In the genomic region with DNA sequence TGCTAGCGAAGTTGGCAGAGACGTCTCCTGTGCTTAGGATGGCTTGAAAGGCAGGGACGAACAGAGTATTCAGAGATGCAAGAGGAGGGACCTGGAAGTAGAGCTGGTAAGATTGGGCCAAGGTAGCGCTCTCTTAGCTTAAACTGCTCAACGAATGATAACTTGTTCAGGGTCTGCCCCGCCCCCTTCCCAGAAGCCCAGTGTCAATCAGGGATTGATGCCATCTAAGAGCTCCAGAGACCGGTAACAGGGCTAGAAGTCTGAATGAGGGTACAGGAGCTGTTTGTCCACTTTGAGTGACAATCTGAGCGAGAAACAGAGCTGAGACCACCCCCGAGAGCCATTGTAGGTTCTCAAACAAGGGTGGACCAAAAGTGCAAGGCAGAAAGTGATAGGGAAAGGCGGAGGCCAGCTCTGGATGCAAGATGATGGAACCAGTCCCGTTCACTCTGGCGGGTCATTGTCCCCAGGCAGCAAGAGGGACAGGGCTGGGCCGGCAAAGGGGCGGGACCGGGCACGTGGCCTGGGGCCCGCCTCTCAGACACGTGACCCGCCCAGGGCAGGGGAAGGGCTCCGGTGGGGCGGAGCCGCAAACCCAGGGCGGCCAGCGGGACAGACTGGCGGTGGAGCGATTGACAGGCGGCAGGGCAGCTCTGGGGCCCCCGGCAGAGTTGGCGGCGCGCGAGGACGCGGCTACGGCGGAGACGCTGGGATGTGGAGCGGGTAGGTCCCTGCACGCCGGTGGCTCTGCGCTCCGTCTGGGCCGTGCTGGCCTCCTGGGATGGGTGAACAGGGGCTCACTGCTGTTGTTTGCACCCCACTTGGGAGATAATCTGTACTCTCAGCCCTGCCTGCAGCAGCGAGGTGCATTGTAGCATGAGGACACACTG, we compare ENCODE assay signal across 8 mouse cellular contexts. TPM values are rescaled to one million over a fixed set of nuclear protein-coding genes. Genes with fewer than 3 reads are reported as not detected.
DNase-seq lines count a peak whose midpoint lies in the region; ATAC-seq and TF ChIP-seq lines count a peak whose summit lies in the region.

No protein-coding gene starts in this region.

- peaks cover 44% of the 10 kb centered on the region for H3K79me2 ChIP-seq in macrophage (ENCODE audit: inconsistent target)

- peaks cover 28% of the 10 kb centered on the region for H3K4me1 ChIP-seq in hindbrain, embryonic 15.5 days (replicated peaks)

- H3K27ac ChIP-seq in hindbrain, embryonic 15.5 days (replicated peaks), result peak overlapping the region; percentile 45; the same call in 1 of the 2 replicates
- H3K27ac ChIP-seq in left cerebral cortex, adult 2 months, result peak overlapping the region; percentile 42
- peak overlapping the region; percentile 89 for H3K27ac ChIP-seq in macrophage

- intact Hi-C loops in left cerebral cortex, adult 2 months (cut with DNase I), result loop anchor here (10.0 kb wide), 1 partner anchor 793 kb away; no protein-coding TSS in a partner anchor

- DNase-seq in T-cell, adult 2 months (ENCODE audit: low spot score), result peak; percentile 16
- peak; percentile 71 to 76 for DNase-seq in cerebellum, postnatal 36 days
- peak; percentile 93 for DNase-seq in gastrocnemius, adult 18-20 months (ENCODE audit: low spot score)
- DNase-seq in left cerebral cortex, adult 2 months (ENCODE audit: extremely low spot score in 1 of 2, low spot score in 2 of 2), result peak; percentile 81 to 84
- DNase-seq in retina, postnatal 7 days (ENCODE audit: low read depth, low spot score), result peak; percentile 59
- peak; percentile 83 to 90 for DNase-seq in urinary bladder, adult 18-20 months (ENCODE audit: low spot score in 2 of 2)

- peak overlapping the region; percentile 61 for H3K4me3 ChIP-seq in hindbrain, embryonic 15.5 days
- H3K4me3 ChIP-seq in left cerebral cortex, adult 2 months, result peak overlapping the region; percentile 68
- H3K4me3 ChIP-seq in macrophage (ENCODE audit: inconsistent target), result peak overlapping the region; percentile 97

- H3K4me2 ChIP-seq in hindbrain, embryonic 15.5 days, result peak overlapping the region; percentile 88

- H3K27me3 ChIP-seq in hindbrain, embryonic 15.5 days, result no peaks in the 10 kb centered on the region

- ATAC-seq in hindbrain, embryonic 15.5 days (ENCODE audit: low FRiP score, low read depth), result peak; percentile 95

- no peaks in the 10 kb centered on the region for H3K9me3 ChIP-seq in hindbrain, embryonic 15.5 days

- H3K36me3 ChIP-seq in hindbrain, embryonic 15.5 days, result no peaks in the 10 kb centered on the region
- no peaks in the 10 kb centered on the region for H3K36me3 ChIP-seq in macrophage (ENCODE audit: inconsistent target)

- H3K9ac ChIP-seq in hindbrain, embryonic 15.5 days, result peak overlapping the region; percentile 72

- no peak for TF ChIP-seq CTCF in left cerebral cortex, adult 2 months (IDR thresholded peaks at IDR 0.05)

- WGBS in hindbrain, embryonic 15.5 days, result 6% methylated on average over 44 of the region's 44 CpGs
- 25% methylated on average over 30 of the region's 44 CpGs for WGBS in macrophage (ENCODE audit: missing documents)

RNA-seq across cellular contexts. Expression of gene Rab3il1, which starts 16.4 kb away (rescaled TPM):
- 1 to 10 TPM; 3.0 to 4.5 TPM for total RNA-seq in gastrocnemius, adult 18-20 months (2021)
- polyA plus RNA-seq in hindbrain, embryonic 15.5 days (2015; fragmentation: Nextera tagmentation; extraction: Ambion mirVana), result 20.7 and 22.3 TPM in 2 replicates
- total RNA-seq in left cerebral cortex, adult 2 months (2021), result 1 to 10 TPM; 9.4 TPM
- 100 to 1,000 TPM in 11 of 26 experiments, 10 to 100 TPM in 14, 1 to 10 TPM in 1; 8.2 to 225 (median 73.2) TPM for total RNA-seq in macrophage (2018; cell fraction: chromatin; rRNA removed)
- 100 to 1,000 TPM in 17 of 26 experiments, 10 to 100 TPM in 9; 35.4 to 153 (median 124) TPM for total RNA-seq in macrophage (2018; cell fraction: cytosol; rRNA removed)
- 100 to 1,000 TPM in 10 of 26 experiments, 10 to 100 TPM in 16; 23.9 to 194 (median 77.8) TPM for total RNA-seq in macrophage (2018; cell fraction: nucleus; rRNA removed)
- polyA plus RNA-seq in macrophage (2018), result 97.7 to 161 TPM (median 125 TPM) in 3 replicates

RNA-seq across cellular contexts. Expression of gene Best1, which starts 16.4 kb away (rescaled TPM):
- under 1 TPM; 0.11 to 0.24 TPM for total RNA-seq in gastrocnemius, adult 18-20 months (2021)
- polyA plus RNA-seq in hindbrain, embryonic 15.5 days (2015; fragmentation: Nextera tagmentation; extraction: Ambion mirVana), result 2.3 TPM in 2 replicates
- under 1 TPM; 0.49 to 0.75 TPM for total RNA-seq in left cerebral cortex, adult 2 months (2021)
- 1 to 10 TPM in 8 of 26 experiments, under 1 TPM in 17, not detected in 1; 0.25 to 4.7 (median 0.74) TPM for total RNA-seq in macrophage (2018; cell fraction: chromatin; rRNA removed)
- total RNA-seq in macrophage (2018; cell fraction: cytosol; rRNA removed), result 1 to 10 TPM in 9 of 26 experiments, under 1 TPM in 17; 0.35 to 1.7 (median 0.84) TPM
- total RNA-seq in macrophage (2018; cell fraction: nucleus; rRNA removed), result 1 to 10 TPM in 13 of 26 experiments, under 1 TPM in 12, not detected in 1; 0.34 to 3.0 (median 1.1) TPM
- polyA plus RNA-seq in macrophage (2018), result 0.11 to 1.8 TPM (median 0.22 TPM) in 3 replicates

RNA-seq across cellular contexts. Expression of gene Fads3, which starts 23.5 kb away (rescaled TPM):
- total RNA-seq in gastrocnemius, adult 18-20 months (2021), result 1 to 10 TPM; 2.2 to 5.7 TPM
- polyA plus RNA-seq in hindbrain, embryonic 15.5 days (2015; fragmentation: Nextera tagmentation; extraction: Ambion mirVana), result 31.4 and 32.8 TPM in 2 replicates
- total RNA-seq in left cerebral cortex, adult 2 months (2021), result 10 to 100 TPM; 26.6 to 28.1 TPM
- total RNA-seq in macrophage (2018; cell fraction: chromatin; rRNA removed), result 10 to 100 TPM in 16 of 26 experiments, 1 to 10 TPM in 9, under 1 TPM in 1; 0.68 to 64.4 (median 14.8) TPM
- 1 to 10 TPM; 1.2 to 4.0 (median 2.3) TPM for total RNA-seq in macrophage (2018; cell fraction: cytosol; rRNA removed)
- total RNA-seq in macrophage (2018; cell fraction: nucleus; rRNA removed), result 10 to 100 TPM in 10 of 26 experiments, 1 to 10 TPM in 15, under 1 TPM in 1; 0.92 to 26.0 (median 8.6) TPM
- 2.4 to 3.4 TPM (median 2.4 TPM) in 3 replicates for polyA plus RNA-seq in macrophage (2018)

RNA-seq across cellular contexts. Expression of gene Fth1, which starts 37.5 kb away (rescaled TPM):
- total RNA-seq in gastrocnemius, adult 18-20 months (2021), result 1,000 to 10,000 TPM; 2,098 to 2,234 TPM
- polyA plus RNA-seq in hindbrain, embryonic 15.5 days (2015; fragmentation: Nextera tagmentation; extraction: Ambion mirVana), result 1,700 and 1,726 TPM in 2 replicates
- 1,000 to 10,000 TPM; 2,213 to 2,341 TPM for total RNA-seq in left cerebral cortex, adult 2 months (2021)
- 1,000 to 10,000 TPM in 25 of 26 experiments, 100 to 1,000 TPM in 1; 839 to 4,643 (median 2,612) TPM for total RNA-seq in macrophage (2018; cell fraction: chromatin; rRNA removed)
- over 10,000 TPM; 27,371 to 77,320 (median 43,339) TPM for total RNA-seq in macrophage (2018; cell fraction: cytosol; rRNA removed)
- over 10,000 TPM in 4 of 26 experiments, 1,000 to 10,000 TPM in 22; 2,155 to 11,196 (median 6,502) TPM for total RNA-seq in macrophage (2018; cell fraction: nucleus; rRNA removed)
- 25,011 to 42,260 TPM (median 38,400 TPM) in 3 replicates for polyA plus RNA-seq in macrophage (2018)

Comparison
In these comparisons a context has a peak if more than half of its experiments do, and no peak if none do; other contexts are left out.
1. Peak in every context shown above with its lines: DNase-seq, ATAC-seq, H3K4me3 ChIP-seq and H3K27ac ChIP-seq.
2. DNase-seq: peak in every context shown above with its lines; median percentile 93 in gastrocnemius, adult 18-20 months; 86 in urinary bladder, adult 18-20 months; 82 in left cerebral cortex, adult 2 months; 74 in cerebellum, postnatal 36 days; 59 in retina, postnatal 7 days; 16 in T-cell, adult 2 months.
3. RNA of gene Fads3, which starts 23.5 kb away (total RNA-seq): 26.6 to 28.1 TPM in left cerebral cortex, adult 2 months; 2.2 to 5.7 TPM in gastrocnemius, adult 18-20 months; every median in the first group is over 4 times any median in the second.